Comparison of ENCODE assay signal across 8 mouse cellular contexts in the genomic region with DNA sequence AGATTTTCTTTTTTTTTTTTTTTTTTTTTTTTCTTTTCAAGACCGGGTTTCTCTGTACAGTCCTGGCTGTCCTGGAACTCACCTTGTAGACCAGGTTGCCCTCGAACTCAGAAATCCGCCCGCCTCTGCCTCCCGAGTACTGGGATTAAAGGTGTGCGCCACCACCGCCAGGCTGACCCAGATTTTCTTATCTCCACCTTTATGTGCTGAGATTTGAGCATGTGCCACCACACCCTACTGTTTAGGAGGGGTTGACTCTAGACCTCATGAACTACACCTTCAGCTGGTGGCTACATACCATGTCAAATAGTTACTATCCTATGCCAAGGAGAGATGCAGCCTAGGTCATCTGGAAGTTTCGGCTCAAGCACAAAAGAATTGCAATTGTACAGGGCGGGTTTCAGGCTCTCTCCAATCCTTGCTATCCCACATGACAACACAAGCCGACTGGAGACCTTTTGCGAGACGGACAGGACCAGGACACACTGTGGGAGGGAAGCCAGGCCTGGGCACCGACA. TPM values are rescaled to one million over a fixed set of nuclear protein-coding genes. Genes with fewer than 3 reads are reported as not detected.
DNase-seq lines count a peak whose midpoint lies in the region; ATAC-seq lines count a peak whose summit lies in the region.

No protein-coding gene starts in this region.

- H3K9ac ChIP-seq in limb, embryonic 11.5 days (ENCODE audit: low read length), result peak overlapping the region; percentile 76

- H3K4me3 ChIP-seq in limb, embryonic 11.5 days (ENCODE audit: low read depth, low read length), result peak overlapping the region; percentile 47

- no peaks in the 10 kb centered on the region for H3K9me3 ChIP-seq in limb, embryonic 11.5 days (ENCODE audit: control insufficient read depth, low read length)

- H3K4me2 ChIP-seq in limb, embryonic 11.5 days (ENCODE audit: low read depth, severe bottlenecking), result peak overlapping the region; percentile 80

- peaks cover 9% of the 10 kb centered on the region; the same call in 1 of the 2 replicates for H3K36me3 ChIP-seq in limb, embryonic 11.5 days (ENCODE audit: control insufficient read depth, insufficient read depth, low read length)

- H3K27me3 ChIP-seq in limb, embryonic 11.5 days (ENCODE audit: control insufficient read depth, insufficient read depth, low read length), result no peaks in the 10 kb centered on the region

- ATAC-seq in limb, embryonic 11.5 days (ENCODE audit: insufficient number of reproducible peaks, low FRiP score, low TSS enrichment, low read depth), result no peak; the same call in 1 of the 2 replicates

- DNase-seq in cerebellum, adult 9-11 months, result peak; percentile 74
- no peak for DNase-seq in cerebellum, adult 9-10 months
- DNase-seq in retina, embryonic 14.5 days (ENCODE audit: low spot score), result peak; percentile 7
- DNase-seq in retina, postnatal 1 day, result no peak
- no peak for DNase-seq in limb, embryonic 11.5 days (ENCODE audit: low spot score)
- peak; percentile 85 for DNase-seq in skeletal muscle tissue, adult 2 months (ENCODE audit: low read depth, low spot score)
- DNase-seq in Muller cell, postnatal 12 days (ENCODE audit: inconsistent ontology term), result no peak
- no peak for DNase-seq in adipocyte (ENCODE audit: low spot score)

- H3K4me1 ChIP-seq in limb, embryonic 11.5 days (ENCODE audit: control insufficient read depth, insufficient read depth, low read length), result no peaks in the 10 kb centered on the region; the same call in none of the 2 replicates

- WGBS in limb, embryonic 11.5 days, result 45% methylated on average over 13 of the region's 13 CpGs

- peak overlapping the region; percentile 37; the same call in 1 of the 2 replicates for H3K27ac ChIP-seq in limb, embryonic 11.5 days (replicated peaks; ENCODE audit: low read depth, low read length)

RNA-seq across cellular contexts. Expression of a gene that starts 1.3 kb away (rescaled TPM):
- polyA plus RNA-seq in limb, embryonic 11.5 days (2014; fragmentation: Nextera tagmentation; extraction: Ambion mirVana), result 210 and 214 TPM in 2 replicates

RNA-seq across cellular contexts. Expression of a gene that starts 13.3 kb away (rescaled TPM):
- polyA plus RNA-seq in limb, embryonic 11.5 days (2014; fragmentation: Nextera tagmentation; extraction: Ambion mirVana), result 488 and 505 TPM in 2 replicates

RNA-seq across cellular contexts. Expression of a gene that starts 13.5 kb away (rescaled TPM):
- polyA plus RNA-seq in limb, embryonic 11.5 days (2014; fragmentation: Nextera tagmentation; extraction: Ambion mirVana), result 259 and 269 TPM in 2 replicates

RNA-seq across cellular contexts. Expression of a gene that starts 41.1 kb away (rescaled TPM):
- polyA plus RNA-seq in limb, embryonic 11.5 days (2014; fragmentation: Nextera tagmentation; extraction: Ambion mirVana), result 36.2 and 37.0 TPM in 2 replicates

Comparison
In these comparisons a context has a peak if more than half of its experiments do, and no peak if none do; other contexts are left out.
1. DNase-seq: peak in cerebellum, adult 9-11 months (single experiment), retina, embryonic 14.5 days (single experiment) and skeletal muscle tissue, adult 2 months (single experiment); none in cerebellum, adult 9-10 months (single experiment), retina, postnatal 1 day (single experiment), limb, embryonic 11.5 days (single experiment), Muller cell, postnatal 12 days (single experiment) and adipocyte (single experiment).